Mouse (Mus musculus): ENCODE results near the gene Hltf.

Hltf gene

GRCm38 (mm10) chr3:20147647-20148046 is 90.0 kb downstream of the Hltf start:
- no peak for DNase-seq

- DNase-seq: no peak
Observed at GRCm38 (mm10) chr3:20150511-20150910, 92.9 kb downstream of the Hltf start.

- DNase-seq: no peak
Observed at GRCm38 (mm10) chr3:20151651-20152050, 94.0 kb downstream of the Hltf start.

GRCm38 (mm10) chr3:20154531-20155367 is 97.1 kb downstream of the Hltf start, which contains the start of gene Gyg:
Gene Gyg, minus strand, starts transcription at chr3:20155317.
- peak; percentile 68 to 80 for DNase-seq

- DNase-seq: no peak
Observed at GRCm38 (mm10) chr3:20155476-20155875, 97.9 kb downstream of the Hltf start.

GRCm38 (mm10) chr3:20167487-20167886 is 109.9 kb downstream of the Hltf start:
- no peak for DNase-seq

All from kidney, postnatal 4 days (tissue).